Mouse (Mus musculus) hindbrain, embryonic 10.5 days (tissue): ENCODE data around the gene Coq6. TPM values are rescaled to one million over a fixed set of nuclear protein-coding genes. Genes with fewer than 3 reads are reported as not detected.

Source experiments
- polyA plus RNA-seq: library from polyadenylated mRNA; unstranded; fragments of >200 nt; fragmentation: Nextera tagmentation; extraction: Ambion mirVana; gene quantifications from 2 replicates; pipeline ENCODE4 v1.2.1, GENCODE M21; 2016

Coq6 gene
- polyA plus RNA-seq, 1 experiment from 2014 or later = 48.9 TPM

Other genes with a start within 250 kb of the Coq6 start
- gene Dnal1, start 247.3 kb upstream of the Coq6 start, polyA plus RNA-seq = 4.8 and 4.9 TPM in 2 replicates
- gene Pnma1, start 213.2 kb upstream of the Coq6 start, polyA plus RNA-seq = 3.1 and 3.6 TPM in 2 replicates
- gene Elmsan1, start 142.8 kb upstream of the Coq6 start, polyA plus RNA-seq = 6.5 and 8.2 TPM in 2 replicates
- 16.4 and 18.8 TPM in 2 replicates for gene Ptgr2, start 76.4 kb upstream of the Coq6 start, polyA plus RNA-seq
- gene Zfp410, start 44.8 kb upstream of the Coq6 start, polyA plus RNA-seq = 106 and 120 TPM in 2 replicates
- 6.8 and 10.7 TPM in 2 replicates for gene Fam161b, start 176 bp downstream of the Coq6 start, polyA plus RNA-seq
- 7.6 and 8.6 TPM in 2 replicates for gene Entpd5, start 47.4 kb downstream of the Coq6 start, polyA plus RNA-seq
- gene Bbof1, start 47.4 kb downstream of the Coq6 start, polyA plus RNA-seq = 0.68 and 1.0 TPM in 2 replicates
- 23.3 and 24.1 TPM in 2 replicates for gene Rnf113a2, start 55.5 kb downstream of the Coq6 start, polyA plus RNA-seq
- 15.6 and 16.4 TPM in 2 replicates for gene Aldh6a1, start 89.3 kb downstream of the Coq6 start, polyA plus RNA-seq
- 30.4 and 30.8 TPM in 2 replicates for gene Lin52, start 89.8 kb downstream of the Coq6 start, polyA plus RNA-seq
- 2.7 and 3.4 TPM in 2 replicates for gene Vsx2, start 208.1 kb downstream of the Coq6 start, polyA plus RNA-seq